Mouse (Mus musculus): Measurements from ENCODE around the gene Clec9a.
A peak's percentile ranks its signal among the peaks of the same experiment; 100 is the strongest.

Clec9a gene

DNA sequence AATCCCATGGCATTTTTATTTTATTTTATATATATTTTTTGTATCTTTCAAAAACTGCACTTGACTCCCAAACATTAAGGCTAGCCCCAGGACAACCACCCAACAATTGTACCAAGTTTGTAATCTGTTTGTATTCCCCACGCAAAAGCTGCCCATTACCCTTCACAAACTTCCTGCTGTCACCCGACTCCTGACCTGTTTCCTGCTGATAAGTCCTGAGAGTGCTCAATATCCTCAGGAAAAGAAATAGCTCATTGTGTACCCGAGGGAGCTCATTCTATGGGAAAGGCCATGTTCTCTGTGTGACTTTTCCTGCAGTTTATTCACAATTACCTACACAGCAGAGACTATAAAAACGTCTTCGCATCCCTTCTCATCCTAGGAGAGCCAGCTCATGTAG is 17.1 kb downstream of the Clec9a start:
- peak; percentile 46 to 61 for DNase-seq

DNA sequence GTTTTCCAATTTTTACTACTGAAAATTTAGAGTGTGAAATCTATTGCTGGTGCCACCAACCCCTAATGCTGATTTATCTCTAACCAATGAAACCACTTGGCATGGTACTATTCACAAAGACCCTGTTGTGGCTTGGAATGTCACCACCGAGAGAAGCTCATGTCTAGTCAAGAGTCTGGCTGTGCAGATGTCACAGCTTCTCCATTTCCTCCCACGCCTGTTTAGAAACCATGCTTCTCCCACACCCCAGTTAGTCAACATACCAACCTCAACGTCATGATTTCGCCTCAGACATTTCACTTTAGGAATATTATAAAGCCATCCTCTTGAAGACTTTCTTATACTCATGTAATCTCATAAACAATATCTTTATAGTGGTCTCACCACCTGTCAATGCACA is 18.6 kb downstream of the Clec9a start:
- DNase-seq, result no peak

DNA sequence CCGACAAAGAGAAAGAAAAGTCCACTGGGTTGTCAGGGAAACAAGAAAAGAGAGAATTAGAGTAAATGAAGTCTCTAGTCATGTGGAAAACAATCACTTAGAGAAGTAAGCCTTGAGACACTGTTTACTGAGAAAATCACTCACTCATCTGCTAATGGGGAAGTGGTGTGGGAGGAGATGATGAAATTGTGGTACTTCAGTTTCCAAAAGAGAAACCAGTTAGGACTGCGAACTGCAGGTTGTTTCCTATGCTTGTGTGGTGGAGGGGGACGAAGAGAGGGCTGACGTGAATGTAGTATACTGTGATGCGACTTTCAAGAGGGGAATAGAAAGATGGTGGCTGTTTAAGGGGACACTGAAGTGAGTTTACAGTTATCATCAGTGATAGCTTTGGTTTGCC is 25.6 kb downstream of the Clec9a start:
- no peak for DNase-seq

DNA sequence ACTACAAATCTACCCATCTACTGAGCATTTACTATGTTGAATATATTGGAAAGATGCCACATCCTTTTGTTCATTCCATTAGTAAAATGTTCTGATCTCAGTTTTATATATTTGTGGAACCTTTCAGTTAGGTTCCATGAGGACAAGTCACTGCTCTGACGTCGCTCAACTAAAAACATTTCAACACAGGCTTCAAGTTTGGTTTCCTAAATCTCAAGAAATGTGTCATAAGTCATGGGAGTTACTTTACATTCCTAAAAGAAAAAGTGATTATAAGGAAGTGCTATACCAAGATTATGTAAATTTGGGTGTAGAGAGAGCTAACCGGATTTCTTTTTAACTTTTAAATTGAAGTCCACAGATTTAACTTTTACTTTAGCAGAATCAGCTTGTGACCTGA is 27.4 kb downstream of the Clec9a start:
- DNase-seq, result no peak

DNA sequence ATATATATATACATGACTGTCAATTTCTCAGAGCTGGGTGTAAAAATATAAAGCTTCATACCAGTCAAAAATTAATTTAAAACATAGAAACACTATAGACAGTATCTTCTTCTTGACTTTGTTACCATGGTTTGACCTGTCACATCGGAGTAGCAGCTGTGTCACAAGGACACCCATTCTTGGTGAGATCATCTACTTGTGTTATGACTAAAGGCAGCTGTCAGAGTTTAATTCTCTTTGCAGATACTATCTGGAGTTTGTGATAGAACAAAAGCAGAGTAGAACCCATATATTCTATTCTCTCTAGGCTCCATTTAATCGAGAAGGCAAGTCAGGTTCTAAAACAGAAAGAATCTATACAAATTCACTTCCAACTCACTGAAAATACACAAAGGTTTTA is 29.4 kb downstream of the Clec9a start:
- DNase-seq, result no peak

DNA sequence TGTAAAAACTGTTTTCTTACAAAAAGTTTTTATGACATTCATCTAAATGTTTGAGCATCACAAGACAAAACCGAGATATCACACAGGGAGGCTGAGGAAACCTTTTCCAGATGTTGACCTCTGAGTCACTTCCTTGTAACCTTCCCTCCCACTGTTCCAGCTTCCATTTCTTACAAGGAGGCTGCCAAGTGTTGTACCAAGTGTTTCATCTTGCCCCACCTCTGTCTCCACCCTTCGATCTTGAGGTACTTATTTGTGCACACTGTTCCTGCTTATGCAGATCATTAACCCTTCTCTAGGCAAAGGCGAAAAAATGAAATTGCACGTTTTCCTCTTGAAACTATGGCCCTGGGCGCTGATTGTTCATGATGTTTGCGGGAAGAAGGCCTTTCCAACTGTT is 41.1 kb downstream of the Clec9a start:
- no peak for DNase-seq

DNA sequence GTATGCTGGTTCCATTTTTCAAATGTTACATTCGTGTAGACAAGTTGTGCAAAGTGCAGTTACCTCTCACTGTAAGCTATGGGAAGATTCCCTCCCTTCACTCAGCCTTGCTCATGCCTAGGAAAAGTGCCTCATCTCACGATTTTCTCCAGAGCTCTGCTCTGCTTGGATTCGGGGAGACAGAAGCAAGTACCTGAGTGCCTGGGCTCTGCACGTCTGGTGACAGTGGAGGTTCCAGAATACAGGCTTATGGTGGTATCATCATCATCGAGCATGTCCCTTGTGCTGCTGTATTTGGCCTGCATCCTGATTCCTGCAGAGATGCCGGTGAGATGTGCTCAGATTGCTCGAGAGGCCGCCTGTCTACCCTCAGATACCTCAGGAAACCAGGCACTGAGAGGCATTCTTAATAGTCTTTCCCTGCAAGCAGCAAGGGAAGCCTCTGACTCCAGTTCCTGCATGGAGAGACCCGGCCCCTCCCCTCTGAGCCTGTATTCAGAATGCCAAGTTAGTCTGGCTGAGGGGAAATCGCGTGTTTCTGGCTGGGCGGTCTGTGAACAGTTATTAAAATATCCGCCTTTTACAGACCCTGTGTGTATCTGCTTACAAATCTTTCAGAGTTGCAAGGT is 42.9 kb downstream of the Clec9a start, which contains the start of gene Clec1a:
Gene Clec1a (minus strand): TSS at position 590 of the 629 bp plus-strand sequence.
- DNase-seq, result peak; percentile 50 to 51

DNA sequence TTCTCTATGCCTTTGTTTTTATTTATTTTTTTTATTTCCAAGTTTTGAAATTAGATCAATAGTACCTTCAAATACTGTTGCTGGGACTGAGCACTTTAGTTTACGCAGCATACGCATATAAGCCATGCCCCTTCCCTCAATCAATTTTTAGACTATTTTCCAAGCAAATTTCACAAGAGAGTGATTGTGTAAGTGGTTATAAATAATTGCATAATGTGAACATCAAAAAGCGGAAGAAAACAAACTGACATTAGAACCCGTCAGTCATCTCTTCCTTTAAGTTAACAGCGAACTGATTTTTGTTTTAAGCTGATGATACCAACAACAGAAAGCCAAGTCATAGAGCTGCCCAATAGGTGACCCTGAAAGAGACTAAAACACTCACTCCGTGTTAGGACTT is 62.7 kb downstream of the Clec9a start:
- DNase-seq, result no peak

DNA sequence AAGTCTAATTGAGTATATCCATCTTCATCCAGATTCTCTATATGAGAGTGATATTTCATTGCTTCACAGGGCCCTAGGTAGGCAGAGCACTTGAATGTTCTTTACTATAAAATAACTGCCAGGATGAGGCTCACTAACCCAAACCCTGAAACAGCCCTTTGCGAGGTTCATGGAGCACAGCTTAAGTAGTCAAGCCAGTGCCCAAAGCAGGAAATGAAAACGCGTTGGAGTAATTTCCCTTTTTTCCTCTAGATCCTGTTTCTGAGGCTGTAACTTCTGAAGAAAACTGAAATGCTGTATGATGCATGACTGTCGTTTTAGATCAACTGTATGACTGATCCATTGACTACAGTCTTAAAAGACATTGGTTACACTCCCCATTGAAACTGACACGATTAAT is 64.0 kb downstream of the Clec9a start:
- no peak for DNase-seq

All from kidney, adult 8-10 months (tissue).